Mouse (Mus musculus): ENCODE measurements around the gene Tigd3.

- no peak for TF ChIP-seq CTCF (IDR thresholded peaks at IDR 0.05; ENCODE audit: low read depth)
- no peak for TF ChIP-seq EP300 (IDR thresholded peaks at IDR 0.05; ENCODE audit: low read depth)
Measured at GRCm38 (mm10) chr19:5937095-5937835, 43.3 kb upstream of the Tigd3 start.
